ENCODE assay signal across 8 mouse cellular contexts in genomic region chr4:127249701-127250349, GRCm38 (mm10). TPM values are rescaled to one million over a fixed set of nuclear protein-coding genes. Genes with fewer than 3 reads are reported as not detected.
DNase-seq lines count a peak whose midpoint lies in the region; ATAC-seq and TF ChIP-seq lines count a peak whose summit lies in the region.

No protein-coding gene starts in this region.

- no peak overlapping the region for H3K27ac ChIP-seq in cortical plate, adult 2 months (ENCODE audit: insufficient read depth, low read length)
- H3K27ac ChIP-seq in hindbrain, postnatal 0 days = no peak overlapping the region

- H3K4me1 ChIP-seq in cortical plate, adult 2 months (ENCODE audit: control insufficient read depth, insufficient read depth, low read length) = peaks cover 3% of the 10 kb centered on the region; the same call in 1 of the 2 replicates
- 0 out of 2 replicates have a peak, but pooled peaks cover under 1% of the 10 kb centered on the region for H3K4me1 ChIP-seq in hindbrain, postnatal 0 days (ENCODE audit: insufficient read depth, low read length)

- H3K4me3 ChIP-seq in cortical plate, adult 2 months (ENCODE audit: insufficient read depth, low read length) = no peak overlapping the region
- no peak overlapping the region for H3K4me3 ChIP-seq in hindbrain, postnatal 0 days (ENCODE audit: low read length)

- no peak for TF ChIP-seq POLR2A in cortical plate, adult 2 months (IDR thresholded peaks at IDR 0.05; ENCODE audit: extremely low read depth, insufficient read depth, low read length)

- H3K27me3 ChIP-seq in hindbrain, postnatal 0 days (ENCODE audit: insufficient read depth, low read length) = no peaks in the 10 kb centered on the region

- TF ChIP-seq CTCF in cortical plate, adult 2 months (IDR thresholded peaks at IDR 0.05; ENCODE audit: extremely low read depth, insufficient read depth, low read length) = peak; percentile 98
- peak; percentile 95 for TF ChIP-seq CTCF in hindbrain, postnatal 0 days (IDR thresholded peaks at IDR 0.05; ENCODE audit: low read depth)

- no peak overlapping the region for H3K9ac ChIP-seq in hindbrain, postnatal 0 days (replicated peaks; ENCODE audit: low read length)

- DNase-seq in gastrocnemius, adult 8-10 months (ENCODE audit: low spot score in 2 of 2) = peak; percentile 91
- DNase-seq in hindbrain, postnatal 0 days (ENCODE audit: low spot score) = peak; percentile 97
- peak; percentile 98 for DNase-seq in left cerebral cortex, adult 18-20 months (ENCODE audit: low spot score in 2 of 2)
- DNase-seq in lung, postnatal 4 days = peak; percentile 91 to 96
- peak; percentile 99 to 100 for DNase-seq in right cerebral cortex, adult 2 months (ENCODE audit: low spot score in 2 of 2)
- peak; percentile 77 for DNase-seq in urinary bladder, postnatal 10 days (ENCODE audit: low spot score)

- peak; percentile 100 for ATAC-seq in activated CD4-positive, CD25-positive, alpha-beta regulatory T cell, adult 4 months
- peak; percentile 94 for ATAC-seq in hindbrain, postnatal 0 days

- no peaks in the 10 kb centered on the region for H3K9me3 ChIP-seq in hindbrain, postnatal 0 days (ENCODE audit: low read length)

- no peak overlapping the region for H3K4me2 ChIP-seq in hindbrain, postnatal 0 days (ENCODE audit: low read depth, low read length)

- H3K36me3 ChIP-seq in hindbrain, postnatal 0 days (ENCODE audit: insufficient read depth, low read length) = peaks cover 12% of the 10 kb centered on the region; the same call in 1 of the 2 replicates

- 3% methylated on average over 5 of the region's 5 CpGs for WGBS in hindbrain, postnatal 0 days

RNA-seq across cellular contexts. Expression of gene Smim12, which starts 6.2 kb away (rescaled TPM):
- 10 to 100 TPM; 42.1 to 43.4 TPM for polyA plus RNA-seq in activated CD4-positive, CD25-positive, alpha-beta regulatory T cell, adult 4 months (2017; shearing (Covaris generic))
- 85.9 and 87.5 TPM in 2 replicates for polyA plus RNA-seq in cortical plate, adult 2 months (2012; rRNA removed)
- total RNA-seq in gastrocnemius, adult 8-10 months (2022) = 10 to 100 TPM; 35.4 to 41.1 (median 39.3) TPM
- 40.8 and 47.2 TPM in 2 replicates for total RNA-seq in hindbrain, postnatal 0 days (2014; rRNA removed)
- polyA plus RNA-seq in hindbrain, postnatal 0 days (2015; fragmentation: Nextera tagmentation; extraction: Ambion mirVana) = 63.7 and 65.4 TPM in 2 replicates
- total RNA-seq in left cerebral cortex, adult 18-20 months (2021) = 10 to 100 TPM; 56.0 to 59.9 TPM
